Mouse (Mus musculus) gastrocnemius, adult 2 months (tissue): ENCODE data around the gene Pmis2. TPM values are rescaled to one million over a fixed set of nuclear protein-coding genes. Genes with fewer than 3 reads are reported as not detected.
A peak's percentile ranks its signal among the peaks of the same experiment; 100 is the strongest.

Source experiments
- DNase-seq: peaks from one replicate; pipeline ENCODE4 v3.0.0; 2022
- H3K27ac ChIP-seq: fragments of 200-600 bp; 2 replicates; pipeline ENCODE4 v1.8.1; 2022; ENCODE audit warnings: mild to moderate bottlenecking
- H3K4me3 ChIP-seq: fragments of 200-600 bp; 2 replicates; pipeline ENCODE4 v1.8.1; 2022; ENCODE audit warnings: mild to moderate bottlenecking, moderate library complexity
- CTCF ChIP-seq: fragments of 200-600 bp; IDR thresholded peaks from 2 replicates; pipeline ENCODE4 v1.8.1; 2022; ENCODE audit warnings: antibody characterized with exemption, mild to moderate bottlenecking, moderate library complexity
- intact Hi-C: fragments of 180-260 bp; cut with DNase I; formaldehyde crosslinking; loops from one replicate; pipeline ENCODE4 v1.15.1; 2025
- total RNA-seq, 2 experiments: library from RNA; stranded (reverse); gene quantifications; 2 replicates each; pipeline ENCODE4 v1.2.3; 2021

The Pmis2 gene
- total RNA-seq, 2 experiments from 2014 or later: 2.7 to 4.9 TPM

- peak within 1 kb of the TSS; percentile 89 for H3K4me3 ChIP-seq
- peak; percentile 92 for DNase-seq
- TF ChIP-seq CTCF: no peak
- intact Hi-C loops: loop anchor here (10.0 kb wide), 1 partner anchor 329 kb away; the partner anchor contains the start of gene Usf2
- peak within 1 kb of the TSS; percentile 92 for H3K27ac ChIP-seq
Observed at GRCm38 (mm10) chr7:30625530-30626384, 45.6 kb downstream of the Pmis2 start, which contains the start of gene Cox6b1. Gene Cox6b1, minus strand, starts transcription at chr7:30626151.

Other genes with a start within 250 kb of the Pmis2 start
- under 1 TPM; 0.11 to 0.13 TPM for gene Nfkbid, start 249.9 kb downstream of the Pmis2 start, total RNA-seq
- gene Aplp1, start 226.1 kb downstream of the Pmis2 start, total RNA-seq: 1 to 10 TPM in 1 of 2 experiments, under 1 TPM in 1; 0.94 to 1.2 TPM
- not detected for gene Kirrel2, start 213.9 kb downstream of the Pmis2 start, total RNA-seq
- not detected for gene Nphs1, start 213.3 kb downstream of the Pmis2 start, total RNA-seq
- gene Prodh2, start 178.0 kb downstream of the Pmis2 start, total RNA-seq: not detected
- under 1 TPM; 0.31 to 0.47 TPM for gene Arhgap33, start 136.5 kb downstream of the Pmis2 start, total RNA-seq
- gene Hspb6, start 119.4 kb downstream of the Pmis2 start, total RNA-seq: 1,000 to 10,000 TPM in 1 of 2 experiments, 100 to 1,000 TPM in 1; 867 to 2,532 TPM
- 1 to 10 TPM; 5.5 to 7.3 TPM for gene Proser3, start 119.3 kb downstream of the Pmis2 start, total RNA-seq
- gene Lin37, start 111.8 kb downstream of the Pmis2 start, total RNA-seq: 10 to 100 TPM in 1 of 2 experiments, 1 to 10 TPM in 1; 9.2 to 10.5 TPM
- gene U2af1l4, start 108.3 kb downstream of the Pmis2 start, total RNA-seq: 10 to 100 TPM; 53.8 to 62.5 TPM
- gene Gm49396, start 108.3 kb downstream of the Pmis2 start, total RNA-seq: 1 to 10 TPM; 1.8 to 2.2 TPM
- 100 to 1,000 TPM; 116 to 123 TPM for gene Psenen, start 108.0 kb downstream of the Pmis2 start, total RNA-seq
- 1 to 10 TPM; 1.1 to 1.5 TPM for gene Igflr1, start 106.2 kb downstream of the Pmis2 start, total RNA-seq
- 10 to 100 TPM; 13.3 to 16.3 TPM for gene Kmt2b, start 82.9 kb downstream of the Pmis2 start, total RNA-seq
- under 1 TPM in 1 of 2 experiments, not detected in 1; 0.33 TPM for gene Zbtb32, start 72.7 kb downstream of the Pmis2 start, total RNA-seq
- gene Upk1a, start 58.8 kb downstream of the Pmis2 start, total RNA-seq: under 1 TPM in 1 of 2 experiments, not detected in 1; 0.17 TPM
- gene Cox6b1, start 45.5 kb downstream of the Pmis2 start, total RNA-seq: 1,000 to 10,000 TPM; 1,338 to 2,234 TPM
- not detected for gene Etv2, start 35.8 kb downstream of the Pmis2 start, total RNA-seq
- gene Rbm42, start 21.3 kb downstream of the Pmis2 start, total RNA-seq: 10 to 100 TPM; 37.4 to 38.3 TPM
- 1 to 10 TPM; 3.7 to 4.2 TPM for gene Haus5, start 6.6 kb downstream of the Pmis2 start, total RNA-seq
- gene 2200002J24Rik, start 27.3 kb upstream of the Pmis2 start, total RNA-seq: not detected
- gene Atp4a, start 40.6 kb upstream of the Pmis2 start, total RNA-seq: under 1 TPM; 0.13 to 0.14 TPM
- 100 to 1,000 TPM; 232 to 255 TPM for gene Tmem147, start 57.9 kb upstream of the Pmis2 start, total RNA-seq
- not detected for gene Gapdhs, start 72.1 kb upstream of the Pmis2 start, total RNA-seq
- 1 to 10 TPM; 2.8 to 4.7 TPM for gene Sbsn, start 79.9 kb upstream of the Pmis2 start, total RNA-seq
- gene Dmkn, start 92.2 kb upstream of the Pmis2 start, total RNA-seq: 1 to 10 TPM in 1 of 2 experiments, under 1 TPM in 1; 0.98 to 1.2 TPM
- gene Krtdap, start 116.3 kb upstream of the Pmis2 start, total RNA-seq: under 1 TPM in 1 of 2 experiments, not detected in 1; 0.78 TPM
- gene Ffar2, start 152.2 kb upstream of the Pmis2 start, total RNA-seq: under 1 TPM in 1 of 2 experiments, not detected in 1; 0.14 TPM
- gene Ffar3, start 184.6 kb upstream of the Pmis2 start, total RNA-seq: not detected
- gene Ffar1, start 190.0 kb upstream of the Pmis2 start, total RNA-seq: not detected
- under 1 TPM in 1 of 2 experiments, not detected in 1; 0.31 TPM for gene Cd22, start 208.7 kb upstream of the Pmis2 start, total RNA-seq
- gene Mag, start 243.3 kb upstream of the Pmis2 start, total RNA-seq: under 1 TPM; 0.22 to 0.71 TPM